Mouse (Mus musculus) limb, embryonic 15.5 days (tissue): ENCODE measurements around the gene Tmem135. TPM values are rescaled to one million over a fixed set of nuclear protein-coding genes. Genes with fewer than 3 reads are reported as not detected.

Experiments used
- ATAC-seq: fragments of 200-750 bp; cut with Nextera tagmentation; 2 replicates; pipeline ENCODE4 v1.8.0; 2017; ENCODE audit warnings: low read depth, moderate TSS enrichment; ENCODE audit not compliant: insufficient number of reproducible peaks, low FRiP score, low TSS enrichment
- H3K27ac ChIP-seq: fragments of 300-500 bp; sonication (generic); 2 replicates; pipeline ENCODE4 v1.5.1; 2015; ENCODE audit warnings: moderate library complexity, mild to moderate bottlenecking, inconsistent platforms
- H3K27me3 ChIP-seq: fragments of 300-500 bp; sonication (generic); 2 replicates; pipeline ENCODE4 v1.6.1; 2015; ENCODE audit warnings: inconsistent platforms
- H3K36me3 ChIP-seq: fragments of 300-500 bp; sonication (generic); 2 replicates; pipeline ENCODE4 v1.6.1; 2015; ENCODE audit warnings: inconsistent platforms
- H3K4me1 ChIP-seq: fragments of 300-500 bp; sonication (generic); 2 replicates; pipeline ENCODE4 v1.6.1; 2015; ENCODE audit warnings: inconsistent platforms
- H3K4me2 ChIP-seq: fragments of 300-500 bp; sonication (generic); 2 replicates; pipeline ENCODE4 v1.6.1; 2015; ENCODE audit warnings: mild to moderate bottlenecking, inconsistent platforms
- H3K4me3 ChIP-seq: fragments of 300-500 bp; sonication (generic); 2 replicates; pipeline ENCODE4 v1.5.1; 2015; ENCODE audit warnings: mild to moderate bottlenecking, inconsistent platforms
- H3K9ac ChIP-seq: fragments of 300-500 bp; sonication (generic); 2 replicates; pipeline ENCODE4 v1.6.1; 2015; ENCODE audit warnings: inconsistent platforms
- H3K9me3 ChIP-seq: fragments of 300-500 bp; sonication (generic); 2 replicates; pipeline ENCODE4 v1.6.1; 2016; ENCODE audit warnings: inconsistent platforms
- WGBS: fragments of 180-500 bp; shearing (Covaris S2); methylation state at CpG from one replicate; pipeline ENCODE4 v1.1.7; 2015; 5-methylcytosine and 5-hydroxymethylcytosine counted together
- polyA plus RNA-seq: library from polyadenylated mRNA; unstranded; fragments of >200 nt; fragmentation: Nextera tagmentation; extraction: Ambion mirVana; gene quantifications from 2 replicates; pipeline ENCODE4 v1.2.1, GENCODE M21; 2015

The Tmem135 gene
- polyA plus RNA-seq, 1 experiment from 2014 or later = 19.4 TPM

DNA sequence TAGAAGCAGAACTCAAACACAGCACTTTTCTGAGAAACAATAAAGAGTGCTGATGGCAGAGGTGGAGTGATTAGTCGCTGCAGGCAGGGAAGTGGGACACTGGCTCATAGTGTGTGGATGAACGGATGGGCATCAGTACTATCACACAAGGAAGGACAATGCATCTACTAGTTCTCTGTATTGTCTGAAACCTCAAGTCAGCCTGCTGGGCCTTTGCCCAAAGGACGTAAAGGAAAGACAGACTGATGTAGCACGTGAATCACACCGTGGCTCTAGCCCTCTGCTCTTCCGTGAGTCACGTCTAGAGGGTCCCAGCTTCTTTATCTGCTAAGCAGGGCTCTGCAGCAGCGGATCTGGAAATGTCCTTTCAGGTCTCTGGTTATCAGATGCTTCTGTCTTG is 7.6 kb downstream of the Tmem135 start:
- no peak overlapping the region for H3K4me2 ChIP-seq
- H3K9ac ChIP-seq = no peak overlapping the region
- no peaks in the 10 kb centered on the region for H3K27me3 ChIP-seq
- no peak overlapping the region for H3K4me3 ChIP-seq
- no peaks in the 10 kb centered on the region for H3K36me3 ChIP-seq
- 71% methylated on average over 8 of the region's 8 CpGs for WGBS
- H3K27ac ChIP-seq = no peak overlapping the region
- H3K9me3 ChIP-seq = no peaks in the 10 kb centered on the region
- ATAC-seq = no peak
- H3K4me1 ChIP-seq = no peaks in the 10 kb centered on the region

DNA sequence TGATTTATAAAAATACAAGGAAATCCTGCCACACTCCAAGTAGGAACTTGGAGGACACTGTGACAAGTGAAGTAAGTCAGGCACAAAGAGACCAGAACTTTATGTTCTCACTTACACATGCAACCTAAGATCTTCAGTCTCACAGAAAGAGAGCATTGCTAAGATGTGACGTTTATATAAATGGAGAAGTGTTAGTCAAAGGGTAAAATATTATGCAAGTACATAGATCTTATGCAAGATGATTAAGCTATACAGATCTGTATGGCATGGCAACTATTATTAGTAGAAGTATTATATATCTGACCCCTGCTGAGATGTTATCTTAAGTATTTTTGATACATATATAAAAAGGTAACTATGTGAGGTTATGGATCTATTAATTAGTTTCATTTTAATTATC is 8.6 kb downstream of the Tmem135 start:
- Histone ChIP-seq H3K9me3 (no peaks in the 10 kb centered on the region), H3K36me3 (no peaks in the 10 kb centered on the region), H3K27me3 (no peaks in the 10 kb centered on the region), H3K4me3 (no peak overlapping the region), H3K4me1 (no peaks in the 10 kb centered on the region), H3K9ac (no peak overlapping the region), H3K4me2 (no peak overlapping the region), H3K27ac (no peak overlapping the region)
- ATAC-seq = no peak
- WGBS = 83% methylated on average over 1 of the region's 1 CpGs

DNA sequence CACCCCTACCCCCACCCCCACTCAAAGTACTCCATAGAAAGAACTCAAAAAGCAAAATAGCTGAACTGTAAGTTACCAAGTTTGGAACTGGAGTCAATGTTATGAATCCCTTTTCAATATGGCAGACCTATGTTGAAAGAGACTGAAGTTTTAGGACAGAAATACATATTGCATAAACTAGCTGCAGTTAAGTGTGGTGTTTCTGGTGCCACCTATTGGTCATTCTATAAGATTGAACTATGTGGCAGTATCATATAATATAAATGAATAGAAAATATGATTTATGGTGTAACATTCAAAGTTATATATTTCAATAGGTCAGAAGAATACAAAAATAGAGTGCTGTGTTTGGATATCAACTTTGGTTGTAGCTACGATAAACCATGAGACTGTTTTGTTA is 11.2 kb downstream of the Tmem135 start:
- Histone ChIP-seq H3K4me3 (no peak overlapping the region), H3K9me3 (no peaks in the 10 kb centered on the region), H3K27me3 (no peaks in the 10 kb centered on the region), H3K9ac (no peak overlapping the region), H3K4me1 (peaks cover 8% of the 10 kb centered on the region), H3K4me2 (no peak overlapping the region), H3K36me3 (no peaks in the 10 kb centered on the region), H3K27ac (no peak overlapping the region)
- ATAC-seq = no peak
- WGBS = 100% methylated on average over 1 of the region's 1 CpGs

DNA sequence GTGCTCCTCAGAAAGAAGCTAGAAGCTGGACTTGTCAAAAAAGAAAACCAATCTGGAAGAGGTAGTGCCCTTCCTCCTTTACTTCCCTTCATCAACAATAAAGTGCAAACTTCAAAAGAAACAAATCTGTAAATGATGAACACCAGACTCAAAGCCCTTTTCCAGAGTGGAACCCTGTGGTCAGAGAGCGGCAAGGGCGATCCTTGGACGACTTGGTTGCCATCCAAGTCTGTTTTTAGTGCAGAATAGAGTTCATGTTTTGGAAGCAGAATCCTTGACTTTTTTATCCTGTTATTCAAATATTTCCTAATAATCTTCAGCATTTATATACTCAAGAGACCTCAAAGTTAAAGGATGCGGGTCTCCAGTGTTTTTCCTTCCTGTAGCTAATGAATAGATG is 11.6 kb downstream of the Tmem135 start:
- 56% methylated on average over 4 of the region's 4 CpGs for WGBS
- no peak for ATAC-seq
- H3K4me1 ChIP-seq = peaks cover 8% of the 10 kb centered on the region

DNA sequence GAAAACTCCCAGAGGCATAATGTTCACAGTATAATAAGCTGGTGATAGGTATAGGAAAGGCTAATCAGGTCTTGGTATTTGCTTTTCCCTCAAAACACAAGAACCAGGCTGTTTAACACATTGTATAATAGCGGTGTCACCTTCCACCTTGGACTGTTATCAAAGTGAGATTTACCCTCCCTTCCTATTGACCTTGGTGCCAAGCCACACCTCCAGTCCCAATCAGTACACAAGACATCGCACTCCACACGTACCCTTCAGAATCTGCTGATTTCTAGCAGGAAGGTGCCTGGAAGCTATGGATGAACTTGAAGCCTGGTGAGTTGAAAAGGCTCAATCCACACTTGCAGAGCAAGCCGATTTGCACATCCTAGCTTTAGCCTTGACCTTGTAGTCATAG is 12.2 kb downstream of the Tmem135 start:
- H3K9ac ChIP-seq = no peak overlapping the region
- H3K4me3 ChIP-seq = no peak overlapping the region
- no peak overlapping the region for H3K27ac ChIP-seq
- H3K4me2 ChIP-seq = no peak overlapping the region
- no peaks in the 10 kb centered on the region for H3K27me3 ChIP-seq
- H3K36me3 ChIP-seq = no peaks in the 10 kb centered on the region
- H3K4me1 ChIP-seq = peaks cover 8% of the 10 kb centered on the region
- 68% methylated on average over 4 of the region's 4 CpGs for WGBS
- no peaks in the 10 kb centered on the region for H3K9me3 ChIP-seq
- no peak for ATAC-seq

More for the DNA sequence above, 11.6 kb downstream of the Tmem135 start:
- H3K4me2 ChIP-seq = no peak overlapping the region
- no peak overlapping the region for H3K4me3 ChIP-seq
- H3K27ac ChIP-seq = no peak overlapping the region
- no peak overlapping the region for H3K9ac ChIP-seq
- no peaks in the 10 kb centered on the region for H3K27me3 ChIP-seq
- H3K9me3 ChIP-seq = no peaks in the 10 kb centered on the region
- H3K36me3 ChIP-seq = no peaks in the 10 kb centered on the region

DNA sequence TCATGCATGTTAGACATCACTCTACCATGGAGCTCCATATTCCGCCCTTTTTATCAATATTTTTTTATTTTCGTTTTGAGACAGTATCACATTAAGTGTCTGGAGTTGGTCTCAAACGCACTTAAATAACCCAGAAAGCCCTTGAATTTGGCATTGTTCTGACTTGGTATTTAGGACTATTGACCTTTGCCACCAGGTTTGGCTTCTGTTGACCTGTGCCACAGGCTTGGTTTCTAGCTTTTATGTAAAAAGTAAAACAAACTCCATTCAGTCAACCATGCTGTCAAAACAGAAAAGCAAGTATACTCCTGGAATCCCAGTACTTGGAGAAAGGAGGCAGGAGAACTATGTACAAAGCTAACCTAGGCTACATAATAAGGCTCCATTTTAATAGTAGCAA is 12.7 kb downstream of the Tmem135 start:
- no peaks in the 10 kb centered on the region for H3K36me3 ChIP-seq
- no peak for ATAC-seq
- no peaks in the 10 kb centered on the region for H3K27me3 ChIP-seq
- no peak overlapping the region for H3K27ac ChIP-seq
- H3K9me3 ChIP-seq = no peaks in the 10 kb centered on the region
- peaks cover 14% of the 10 kb centered on the region for H3K4me1 ChIP-seq
- H3K9ac ChIP-seq = no peak overlapping the region
- 83% methylated on average over 3 of the region's 3 CpGs for WGBS
- H3K4me2 ChIP-seq = no peak overlapping the region
- no peak overlapping the region for H3K4me3 ChIP-seq

DNA sequence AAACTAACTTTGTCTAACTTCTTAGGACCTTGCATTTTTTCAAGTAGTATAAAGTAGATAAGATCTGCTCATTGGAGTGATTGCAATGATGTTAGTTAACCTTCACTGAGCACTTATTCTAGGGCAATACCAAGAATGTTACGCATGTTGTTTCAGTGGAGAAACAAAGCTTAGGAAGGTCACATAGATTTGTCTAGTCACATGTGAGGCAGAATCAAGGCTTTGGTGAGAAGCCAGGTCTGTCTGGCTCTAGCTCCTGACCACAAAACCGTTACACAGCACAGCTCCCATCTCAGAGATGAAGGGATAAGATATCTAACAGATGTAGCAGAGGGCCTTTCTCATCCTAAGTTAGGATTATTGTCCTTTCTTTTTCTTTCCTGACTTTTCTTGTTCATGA is 13.4 kb downstream of the Tmem135 start:
- no peak overlapping the region for H3K27ac ChIP-seq
- H3K27me3 ChIP-seq = no peaks in the 10 kb centered on the region
- 58% methylated on average over 2 of the region's 2 CpGs for WGBS
- H3K36me3 ChIP-seq = no peaks in the 10 kb centered on the region
- H3K9me3 ChIP-seq = no peaks in the 10 kb centered on the region
- no peak for ATAC-seq
- no peak overlapping the region for H3K4me2 ChIP-seq
- peaks cover 16% of the 10 kb centered on the region for H3K4me1 ChIP-seq
- no peak overlapping the region for H3K9ac ChIP-seq
- no peak overlapping the region for H3K4me3 ChIP-seq

DNA sequence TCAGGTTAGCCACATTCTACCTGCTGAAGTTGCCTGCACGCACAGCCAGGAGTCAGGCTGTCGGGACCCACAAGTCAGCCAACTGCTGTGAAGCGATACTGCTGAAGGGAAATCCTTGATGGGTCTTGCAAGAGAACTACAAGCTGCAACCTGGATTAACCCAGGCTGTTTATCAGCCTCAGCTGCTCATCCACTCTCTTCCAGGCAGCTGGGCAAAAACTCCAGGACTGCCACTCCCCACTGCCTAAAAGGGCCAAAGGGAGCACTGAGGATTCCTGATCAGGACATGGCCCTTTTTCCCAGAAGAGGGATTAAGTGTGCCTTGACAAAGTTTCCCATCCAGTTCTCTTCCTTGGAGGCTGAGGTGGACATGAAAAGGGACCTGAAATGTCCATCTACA is 15.0 kb downstream of the Tmem135 start:
- H3K27ac ChIP-seq = no peak overlapping the region
- no peaks in the 10 kb centered on the region for H3K27me3 ChIP-seq
- H3K4me1 ChIP-seq = peaks cover 16% of the 10 kb centered on the region
- no peak for ATAC-seq
- WGBS = 63% methylated on average over 3 of the region's 3 CpGs
- H3K4me3 ChIP-seq = no peak overlapping the region
- no peaks in the 10 kb centered on the region for H3K9me3 ChIP-seq
- no peaks in the 10 kb centered on the region for H3K36me3 ChIP-seq
- H3K4me2 ChIP-seq = no peak overlapping the region
- H3K9ac ChIP-seq = no peak overlapping the region

DNA sequence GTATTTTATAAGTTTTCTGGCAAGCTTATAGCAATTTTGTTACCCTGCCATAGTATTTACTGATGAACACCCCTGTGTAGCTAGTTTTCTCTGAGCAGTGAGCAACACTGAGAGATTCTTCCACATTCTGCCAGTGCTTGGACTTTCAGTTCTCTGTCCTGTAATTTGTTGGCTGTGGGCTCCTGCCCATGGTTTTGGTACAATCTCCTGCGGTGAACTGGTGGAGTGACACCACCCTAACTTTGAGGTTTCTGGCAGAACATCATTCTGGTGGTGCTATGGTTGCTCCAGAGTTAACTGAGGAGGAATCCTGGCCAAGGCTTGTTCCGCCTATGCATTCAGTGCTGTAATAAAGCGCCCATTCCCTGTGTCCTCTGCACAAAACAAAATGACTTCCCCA is 21.1 kb downstream of the Tmem135 start:
- Histone ChIP-seq H3K9me3 (no peaks in the 10 kb centered on the region), H3K4me1 (peaks cover 26% of the 10 kb centered on the region), H3K4me2 (no peak overlapping the region), H3K27ac (0 out of 2 replicates have a peak overlapping the region, but pooled peaks have one; percentile 38), H3K27me3 (no peaks in the 10 kb centered on the region), H3K36me3 (no peaks in the 10 kb centered on the region), H3K9ac (no peak overlapping the region), H3K4me3 (no peak overlapping the region)
- WGBS = 60% methylated on average over 3 of the region's 3 CpGs
- ATAC-seq = no peak

DNA sequence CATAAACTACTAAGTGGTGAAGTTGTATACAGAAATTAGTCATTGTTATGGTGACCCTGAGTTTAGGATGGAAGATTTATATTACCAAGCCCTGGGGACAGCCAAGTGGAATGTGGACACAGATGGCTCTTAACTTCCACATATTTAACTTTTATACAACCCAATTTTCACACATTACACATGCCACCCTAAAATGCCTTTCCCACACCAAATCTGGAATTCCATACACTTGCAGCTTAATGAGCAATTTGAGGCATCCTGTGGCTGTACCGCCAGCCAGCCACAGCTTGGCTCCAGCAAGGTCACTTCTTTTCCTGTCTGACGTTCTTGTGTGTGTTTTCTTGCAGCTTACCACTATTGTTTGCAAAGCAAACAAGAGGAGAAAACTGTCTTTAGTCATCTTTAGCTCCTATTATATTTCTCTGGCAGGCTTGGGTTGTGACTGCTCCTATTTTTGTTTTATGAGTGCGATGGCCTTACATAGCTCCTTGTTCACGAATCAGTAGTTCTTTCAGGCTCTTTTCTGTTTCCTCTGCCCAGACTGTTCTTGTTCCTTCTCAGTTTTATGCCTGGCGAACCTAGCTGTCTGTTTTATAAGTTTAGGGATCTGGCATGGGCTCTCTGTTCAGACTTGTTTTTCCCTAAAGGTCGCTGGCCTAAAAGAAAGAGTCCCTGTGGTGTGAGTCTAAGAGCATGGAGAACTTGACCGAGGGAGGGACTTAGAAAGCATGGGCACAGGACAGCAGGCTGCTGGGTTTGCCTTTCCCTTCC is 22.9 kb downstream of the Tmem135 start:
- no peaks in the 10 kb centered on the region for H3K9me3 ChIP-seq
- H3K4me2 ChIP-seq = 0 out of 2 replicates have a peak overlapping the region, but pooled peaks have one; percentile 2
- H3K4me1 ChIP-seq = peaks cover 18% of the 10 kb centered on the region; the same call in 1 of the 2 replicates
- ATAC-seq = no peak
- no peak overlapping the region for H3K4me3 ChIP-seq
- H3K27me3 ChIP-seq = no peaks in the 10 kb centered on the region
- no peaks in the 10 kb centered on the region for H3K36me3 ChIP-seq
- H3K27ac ChIP-seq = peak overlapping the region; percentile 75
- WGBS = 26% methylated on average over 7 of the region's 7 CpGs
- no peak overlapping the region for H3K9ac ChIP-seq

DNA sequence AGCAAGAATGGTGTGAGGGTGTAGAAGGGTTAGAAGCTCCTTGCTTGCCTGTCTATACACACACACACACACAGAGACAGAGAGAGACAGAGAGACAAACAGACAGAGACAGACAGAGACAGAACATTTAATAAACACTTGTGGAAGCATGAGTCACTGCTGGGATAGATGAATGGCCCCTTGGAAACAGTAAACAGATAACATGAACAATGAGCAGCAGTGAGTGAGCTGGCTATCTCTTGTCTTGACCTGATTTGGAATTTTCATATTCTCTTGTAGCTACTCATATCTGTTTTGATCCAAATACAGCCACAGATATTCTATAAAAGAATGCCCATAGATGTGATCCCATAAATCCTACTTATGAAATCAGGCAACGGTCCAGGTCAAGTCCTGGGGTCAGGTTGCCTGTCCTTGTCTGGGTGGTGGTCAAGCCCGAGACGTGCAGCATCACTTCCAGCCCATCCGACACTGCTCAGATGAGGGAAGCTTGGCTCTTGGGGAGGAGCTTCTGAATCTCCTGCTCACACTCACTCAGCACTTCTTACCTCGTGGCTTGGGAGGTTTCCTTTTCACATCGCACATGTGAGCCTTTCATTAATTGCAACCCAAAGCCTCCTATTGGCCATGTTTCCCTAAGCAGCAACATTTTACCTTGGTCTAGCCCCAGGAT is 32.3 kb downstream of the Tmem135 start:
- Histone ChIP-seq H3K36me3 (no peaks in the 10 kb centered on the region), H3K27me3 (no peaks in the 10 kb centered on the region), H3K9me3 (no peaks in the 10 kb centered on the region), H3K27ac (no peak overlapping the region), H3K4me2 (no peak overlapping the region), H3K4me3 (no peak overlapping the region), H3K4me1 (no peaks in the 10 kb centered on the region), H3K9ac (no peak overlapping the region)
- 66% methylated on average over 6 of the region's 6 CpGs for WGBS
- ATAC-seq = no peak

DNA sequence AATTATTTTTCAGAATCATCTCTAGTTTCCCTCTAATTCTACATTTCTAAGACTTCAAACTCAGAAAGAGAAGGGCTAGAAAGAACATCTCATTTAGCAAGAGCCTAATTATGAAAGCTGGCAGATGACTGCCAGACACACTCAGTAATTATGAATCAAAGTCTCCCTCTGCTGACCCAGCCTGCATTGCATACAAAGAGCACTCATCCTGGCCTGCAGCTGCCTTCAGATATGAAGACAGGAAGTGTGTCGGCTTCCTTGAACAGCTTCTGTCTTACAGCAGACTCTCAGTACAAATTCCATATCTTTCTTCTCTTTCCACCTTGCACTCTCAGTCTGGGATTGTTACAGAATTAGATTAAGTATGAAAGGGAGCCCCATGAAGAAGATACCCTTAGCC is 33.1 kb downstream of the Tmem135 start:
- Histone ChIP-seq H3K4me2 (no peak overlapping the region), H3K4me1 (no peaks in the 10 kb centered on the region), H3K27ac (no peak overlapping the region), H3K9ac (no peak overlapping the region), H3K4me3 (no peak overlapping the region), H3K36me3 (no peaks in the 10 kb centered on the region), H3K9me3 (no peaks in the 10 kb centered on the region), H3K27me3 (no peaks in the 10 kb centered on the region)
- ATAC-seq = no peak
- 37% methylated on average over 1 of the region's 1 CpGs for WGBS
